Mouse (Mus musculus) cerebellum, adult 11 months (tissue): ENCODE results near the gene Sik1.

ENCODE experiments used
- DNase-seq: peaks from one replicate; pipeline ENCODE4 v3.0.0; 2022

The Sik1 gene

DNA sequence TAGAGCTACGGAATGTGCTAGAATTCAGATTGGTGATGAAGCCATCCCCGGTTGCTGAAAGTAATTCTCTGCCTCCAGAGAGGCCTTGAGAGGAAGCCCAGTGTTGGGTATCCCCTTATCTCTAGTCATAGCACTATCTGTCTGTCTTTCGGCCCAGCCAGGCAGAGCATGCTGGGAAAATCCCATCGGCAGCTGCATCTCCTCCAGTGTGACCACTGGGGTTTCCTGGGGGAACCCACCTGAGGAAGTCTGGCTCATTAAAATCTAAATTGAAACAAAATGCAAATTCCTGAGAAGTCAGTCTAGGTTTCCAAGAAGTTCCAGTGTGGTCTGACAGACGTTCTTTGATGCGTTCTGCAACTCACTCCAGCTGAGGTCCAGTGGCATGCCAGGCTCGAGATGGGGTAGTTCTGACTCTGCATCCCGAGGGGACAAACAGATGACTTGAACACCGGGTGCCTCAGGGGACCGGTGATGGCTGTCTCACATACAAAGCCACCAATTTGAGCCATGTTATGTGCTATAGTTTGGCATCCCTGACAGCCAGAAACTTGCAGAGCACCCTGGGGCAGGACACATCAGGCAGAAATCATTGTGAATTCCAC is 19.8 kb upstream of the Sik1 start:
- DNase-seq: no peak

GRCm38 (mm10) chr17:31874691-31875090 is 19.1 kb upstream of the Sik1 start:
- no peak for DNase-seq

DNA sequence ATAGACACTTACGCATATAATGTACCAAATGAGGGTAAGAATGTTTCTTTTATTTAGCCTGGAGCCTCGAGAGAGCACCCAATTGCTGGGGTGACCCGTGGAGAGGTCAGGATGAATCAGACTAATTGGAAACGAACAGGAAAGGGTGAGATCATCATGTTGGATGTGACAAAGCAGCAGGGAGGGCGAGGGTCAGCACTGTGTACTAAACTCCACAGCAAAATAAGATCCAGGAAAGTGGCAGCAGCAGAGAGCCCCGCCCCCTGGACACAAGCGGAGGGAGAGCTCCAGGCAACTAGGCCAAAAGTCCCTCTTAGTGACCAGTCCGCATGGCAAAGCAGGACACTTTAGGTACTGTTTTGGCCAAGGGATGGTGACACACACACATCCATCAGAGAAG is 18.4 kb upstream of the Sik1 start:
- no peak for DNase-seq

- DNase-seq: no peak
Measured at GRCm38 (mm10) chr17:31873185-31873870, 17.7 kb upstream of the Sik1 start.

- no peak for DNase-seq
Measured at GRCm38 (mm10) chr17:31872826-31873165, 17.2 kb upstream of the Sik1 start.

DNA sequence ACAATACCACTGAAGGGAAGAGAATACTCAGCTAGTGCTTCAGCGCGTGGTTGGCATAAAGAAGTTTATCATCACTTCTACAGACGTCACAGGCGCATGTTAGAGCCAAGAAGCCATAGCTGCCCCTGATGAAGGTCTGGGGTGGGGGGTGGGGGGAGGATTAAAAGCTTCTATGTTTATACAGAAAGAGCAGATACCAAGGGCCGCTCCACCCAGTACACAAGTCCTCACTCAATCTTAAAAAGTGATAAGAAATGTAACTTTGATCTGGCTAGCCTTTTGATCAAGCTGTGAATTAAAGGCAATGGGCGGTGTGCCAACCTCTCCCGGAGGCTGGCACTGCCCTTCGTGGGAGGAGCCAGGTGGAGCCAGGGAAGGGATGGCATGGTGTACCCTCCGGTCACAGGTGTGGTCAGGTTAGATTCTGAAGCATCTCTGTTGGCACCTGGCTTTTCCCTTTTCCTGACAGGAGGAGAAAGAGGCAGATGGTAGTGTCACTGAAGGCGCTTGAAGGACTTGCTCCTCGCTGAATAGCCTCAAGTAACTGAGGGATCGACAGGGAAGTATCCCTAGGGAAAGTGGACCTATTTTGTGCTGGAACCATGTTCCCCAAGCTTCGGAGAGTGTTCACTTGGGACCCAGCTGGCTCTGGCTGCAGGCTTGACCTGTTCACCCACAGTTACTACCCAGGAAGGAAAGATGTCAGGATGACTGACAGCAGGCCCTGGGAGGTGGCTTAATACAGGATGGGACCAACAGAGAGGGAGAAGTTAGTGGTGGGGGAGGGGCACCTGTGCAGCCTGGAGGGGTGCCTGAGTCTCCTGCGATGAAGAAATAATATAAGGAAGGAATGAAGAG is 16.6 kb upstream of the Sik1 start:
- DNase-seq: no peak

- no peak for DNase-seq
Measured at GRCm38 (mm10) chr17:31870931-31871421, 15.4 kb upstream of the Sik1 start.

DNA sequence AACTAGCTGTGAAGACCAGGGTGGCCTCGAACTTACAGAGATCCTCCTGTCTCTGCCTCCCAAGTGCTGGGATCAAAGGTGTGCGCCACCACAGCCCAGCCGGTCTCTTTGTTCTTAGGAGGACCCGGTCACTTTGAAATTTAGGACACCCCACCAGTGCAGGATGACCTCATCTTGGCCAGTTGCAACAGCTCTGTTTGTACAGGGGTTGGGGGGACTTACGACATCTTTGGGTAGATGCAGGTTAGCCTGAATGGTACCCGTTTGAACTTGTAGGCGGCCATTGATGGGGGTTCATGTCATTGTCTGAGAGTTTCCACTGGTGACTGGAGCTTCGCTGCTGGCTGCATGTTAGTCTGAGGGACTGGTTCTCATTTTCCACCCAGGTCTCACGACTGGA is 14.8 kb upstream of the Sik1 start:
- no peak for DNase-seq

DNA sequence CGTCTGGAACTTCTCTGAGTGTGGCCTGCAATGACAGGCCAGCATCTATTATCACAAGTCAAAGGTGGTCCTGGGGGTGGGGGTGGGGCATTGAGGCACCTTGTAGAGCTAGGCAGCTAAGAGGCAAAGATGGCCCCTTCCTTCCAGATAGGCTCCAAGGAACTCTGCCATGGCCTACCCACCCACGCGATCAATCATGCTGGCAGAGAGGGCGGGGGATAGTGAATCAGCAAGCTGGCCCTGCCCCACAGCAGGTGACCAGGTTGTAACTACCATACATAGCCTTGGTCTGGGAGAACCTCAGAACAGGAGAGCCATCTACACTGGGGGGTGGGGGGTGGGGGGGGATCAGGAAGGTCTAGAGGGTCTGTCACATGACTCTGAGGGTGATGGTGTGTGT is 12.5 kb upstream of the Sik1 start:
- DNase-seq: no peak

DNA sequence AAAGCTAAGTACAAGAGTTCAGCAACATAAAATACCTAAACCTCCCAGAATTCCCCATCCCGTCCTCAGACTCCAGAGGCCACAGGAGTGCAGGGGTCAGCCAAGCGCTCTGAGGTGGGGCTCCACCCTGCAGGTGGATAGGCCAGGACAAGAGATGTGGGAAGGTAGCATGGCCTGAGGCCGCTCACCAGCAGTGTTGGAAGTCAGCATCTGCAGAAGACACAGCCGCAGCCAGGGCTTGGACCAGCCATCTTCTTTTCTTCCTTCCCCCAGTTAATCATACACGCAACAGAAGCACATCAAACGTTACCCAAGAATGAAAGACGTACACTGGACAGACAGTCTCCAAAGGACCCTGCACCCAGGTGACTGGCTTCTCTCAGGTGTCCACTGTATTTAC is 11.5 kb upstream of the Sik1 start:
- no peak for DNase-seq

DNA sequence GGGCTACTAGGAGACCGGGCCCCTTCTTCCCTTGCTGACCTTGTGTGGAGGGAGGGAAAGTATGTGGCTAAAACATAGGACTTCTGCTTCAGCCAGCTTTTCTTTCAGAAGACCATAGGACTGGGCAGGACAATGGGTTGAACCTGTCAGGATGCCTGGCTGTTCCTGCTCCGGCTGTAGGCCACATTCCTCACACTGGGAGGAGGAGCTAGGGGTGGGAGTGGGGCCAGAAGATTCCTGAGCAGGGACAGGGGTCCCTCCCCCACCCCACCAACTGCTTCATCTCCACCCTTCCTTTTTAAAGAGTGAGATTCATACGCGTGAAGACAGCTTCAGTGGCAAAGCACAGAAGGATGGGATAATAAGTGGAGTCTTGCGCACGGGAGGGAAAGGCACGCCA is 10.0 kb upstream of the Sik1 start:
- DNase-seq: no peak

DNA sequence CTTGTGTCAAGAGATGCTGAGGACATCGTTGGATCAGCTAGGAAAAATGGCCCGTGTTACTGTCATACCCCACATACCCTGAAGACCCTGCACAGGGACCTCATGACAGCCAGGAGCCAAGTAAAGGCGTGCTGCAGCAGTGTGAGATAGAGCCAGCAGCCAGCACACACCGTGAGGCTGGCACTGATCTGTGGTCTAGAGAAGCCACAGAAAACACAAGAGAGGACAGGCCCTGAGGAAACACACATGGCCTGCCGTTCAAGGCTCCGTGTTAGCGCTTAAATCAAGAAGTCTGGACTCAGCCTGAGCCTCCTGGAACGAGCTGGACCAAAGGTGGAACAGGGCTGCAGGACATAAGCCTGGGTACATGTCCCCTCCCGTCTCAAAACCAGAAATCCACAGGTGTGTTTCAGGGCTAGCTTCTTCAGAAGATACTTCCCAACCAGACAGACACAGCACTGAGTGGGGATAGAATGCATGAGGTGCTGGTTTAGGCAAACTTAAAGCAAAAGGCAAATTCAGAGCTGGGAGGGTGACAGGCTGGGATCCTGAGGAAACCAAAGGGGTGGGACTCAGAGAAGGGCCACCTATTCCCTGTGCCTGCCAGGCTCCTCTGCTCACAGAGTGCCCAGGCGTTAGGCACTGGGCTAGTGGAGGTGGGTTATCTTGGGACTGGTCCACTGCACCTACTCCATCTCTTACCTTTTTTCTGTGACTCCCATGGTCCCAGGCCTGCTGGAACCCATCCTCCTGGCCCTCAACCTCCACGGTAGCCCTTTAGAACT is 9.3 kb upstream of the Sik1 start:
- no peak for DNase-seq

GRCm38 (mm10) chr17:31863151-31863815 is 7.7 kb upstream of the Sik1 start:
- no peak for DNase-seq

DNA sequence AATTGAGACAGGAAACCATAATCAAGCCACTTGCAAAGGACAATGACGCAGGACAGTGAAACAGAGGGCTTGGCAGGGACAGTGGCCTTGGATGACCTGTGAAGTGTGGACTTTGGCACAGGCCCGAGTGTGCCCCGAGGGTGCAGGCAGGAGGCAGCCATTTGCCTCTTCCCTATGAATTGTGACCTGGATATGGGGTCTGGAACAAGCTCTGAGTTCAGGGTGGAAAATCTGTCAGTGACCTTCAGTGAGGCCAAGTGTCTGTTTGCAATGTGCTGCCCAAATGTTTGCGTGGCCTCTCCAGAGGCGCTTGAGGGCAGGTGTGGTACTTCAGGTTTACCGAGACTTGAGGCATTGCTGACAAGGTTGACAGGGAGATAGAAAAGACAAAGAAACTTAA is 6.5 kb upstream of the Sik1 start:
- no peak for DNase-seq

DNA sequence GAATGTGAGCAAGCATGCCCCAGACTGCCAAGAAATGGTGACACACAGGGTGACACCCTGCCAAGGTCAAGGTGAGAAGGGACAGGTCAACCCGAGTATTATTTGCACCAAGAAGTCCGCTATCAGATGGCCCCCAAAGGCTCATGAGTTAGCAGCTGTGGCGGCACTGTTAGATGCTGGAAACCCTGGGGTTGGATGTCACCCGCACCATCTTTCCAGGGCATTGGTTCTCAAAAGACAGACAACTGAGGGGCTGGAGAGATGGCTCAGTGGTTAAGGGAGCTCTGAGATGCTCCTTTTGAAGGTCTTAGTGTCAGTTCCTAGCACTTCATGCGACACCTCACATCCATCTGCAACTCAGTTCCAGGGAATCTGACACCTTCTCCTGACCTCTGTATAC is 6.1 kb upstream of the Sik1 start:
- no peak for DNase-seq

GRCm38 (mm10) chr17:31860856-31861255 is 5.3 kb upstream of the Sik1 start:
- DNase-seq: no peak

DNA sequence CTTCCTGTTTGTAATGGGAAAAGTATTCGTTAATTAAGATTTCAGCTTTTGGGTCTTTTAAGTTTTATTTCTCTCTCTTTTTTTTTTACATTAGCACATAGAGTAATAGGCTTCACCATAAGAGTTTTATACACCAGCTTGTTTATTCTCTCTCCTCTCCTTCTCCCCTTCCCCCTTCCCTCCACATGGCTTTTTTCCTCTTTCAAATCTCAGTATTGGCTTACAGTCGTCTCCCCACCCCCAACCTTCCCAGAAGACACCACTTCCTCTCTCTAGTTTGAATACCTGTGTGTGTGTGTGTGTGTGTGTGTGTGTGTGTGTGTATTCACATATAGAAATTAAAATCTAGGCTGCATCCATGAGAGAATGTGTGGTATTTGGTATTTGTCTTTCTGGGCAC is 3.8 kb upstream of the Sik1 start:
- no peak for DNase-seq

GRCm38 (mm10) chr17:31858786-31859185 is 3.2 kb upstream of the Sik1 start:
- DNase-seq: no peak

DNA sequence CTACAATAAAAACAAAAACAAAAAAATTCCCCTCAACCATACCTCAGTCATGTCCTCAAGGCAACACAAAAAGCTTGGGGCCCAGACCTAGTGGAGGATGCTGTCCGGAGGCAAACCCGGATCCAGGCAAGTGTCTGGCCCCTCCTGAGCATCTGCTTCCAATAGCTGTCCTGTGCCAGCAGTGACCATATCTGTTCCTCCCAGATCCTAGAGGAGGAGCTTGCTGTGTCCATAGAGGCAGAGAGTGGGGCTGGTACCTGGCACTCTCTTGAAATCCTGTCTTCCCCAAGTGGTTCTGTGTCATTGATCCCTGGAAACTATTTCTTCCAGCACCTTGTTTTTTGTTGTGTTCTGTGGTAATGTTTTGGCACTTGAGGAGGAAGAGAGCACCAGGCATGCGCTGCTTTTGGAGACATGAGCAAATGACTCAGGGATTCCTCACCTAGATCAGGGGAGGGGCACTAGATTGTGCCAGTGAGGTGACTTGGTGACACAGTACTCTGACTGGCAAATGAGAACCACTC is 2.4 kb upstream of the Sik1 start:
- no peak for DNase-seq

- no peak for DNase-seq
Measured at GRCm38 (mm10) chr17:31857251-31857650, 1.6 kb upstream of the Sik1 start.

- DNase-seq: peak; percentile 38
Measured at GRCm38 (mm10) chr17:31856519-31857160, 1.0 kb upstream of the Sik1 start.
